8 mouse cellular contexts compared by ENCODE assay signal in the genomic region with DNA sequence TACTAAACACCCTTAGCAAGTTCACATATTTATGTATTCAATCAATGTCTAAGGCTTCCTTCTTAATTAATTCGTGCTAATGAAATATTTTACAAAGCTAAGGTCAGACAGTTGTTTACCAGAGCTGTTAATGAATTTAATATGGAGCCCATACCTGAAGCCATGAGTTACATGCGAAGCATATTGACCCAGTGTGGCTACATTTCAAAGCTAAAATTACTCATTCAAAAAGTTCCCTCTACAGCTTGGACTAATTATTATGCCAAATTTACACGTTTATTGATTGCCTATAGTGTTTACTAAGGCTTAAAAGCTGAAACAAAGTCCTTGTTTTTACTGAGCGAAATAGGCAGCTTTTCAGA. TPM values are rescaled to one million over a fixed set of nuclear protein-coding genes. Genes with fewer than 3 reads are reported as not detected.
DNase-seq lines count a peak whose midpoint lies in the region; ATAC-seq and TF ChIP-seq lines count a peak whose summit lies in the region.

No protein-coding gene starts in this region.

- H3K4me1 ChIP-seq in heart, adult 2 months (ENCODE audit: control insufficient read depth, insufficient read depth, low read length) = peaks cover 2% of the 10 kb centered on the region; the same call in 1 of the 2 replicates
- H3K4me1 ChIP-seq in forebrain, embryonic 16.5 days (replicated peaks; ENCODE audit: control insufficient read depth, insufficient read depth, low read length) = peaks cover 13% of the 10 kb centered on the region
- peaks cover 21% of the 10 kb centered on the region for H3K4me1 ChIP-seq in liver, embryonic 15.5 days (replicated peaks)

- peak overlapping the region; percentile 57 for H3K27ac ChIP-seq in heart, adult 2 months
- no peak overlapping the region; the same call in 1 of the 2 replicates for H3K27ac ChIP-seq in forebrain, embryonic 16.5 days (ENCODE audit: low read length)
- H3K27ac ChIP-seq in liver, embryonic 15.5 days (replicated peaks) = peak overlapping the region; percentile 82

- peak overlapping the region; percentile 54 for H3K4me2 ChIP-seq in forebrain, embryonic 16.5 days (ENCODE audit: low read length)
- peak overlapping the region; percentile 74 for H3K4me2 ChIP-seq in liver, embryonic 15.5 days

- no peak for DNase-seq in heart, adult 2 months
- no peak for DNase-seq in heart, adult 18-20 months
- no peak for DNase-seq in adrenal gland, adult (ENCODE audit: inconsistent age in 2 of 2, low spot score in 1 of 2)
- DNase-seq in spleen, postnatal 14 days (ENCODE audit: low spot score in 2 of 2) = no peak
- DNase-seq in left cerebral cortex, postnatal 4 days = no peak

- peaks cover 6% of the 10 kb centered on the region for H3K36me3 ChIP-seq in heart, adult 2 months (ENCODE audit: control insufficient read depth, insufficient read depth, low read length)
- H3K36me3 ChIP-seq in forebrain, embryonic 16.5 days (ENCODE audit: control insufficient read depth, insufficient read depth) = 0 out of 2 replicates have a peak, but pooled peaks cover 3% of the 10 kb centered on the region
- H3K36me3 ChIP-seq in liver, embryonic 15.5 days (replicated peaks) = peaks cover 24% of the 10 kb centered on the region

- TF ChIP-seq EP300 in heart, adult 2 months (IDR thresholded peaks at IDR 0.05; ENCODE audit: insufficient read depth, low read depth, low read length) = no peak

- 48% methylated on average over 4 of the region's 4 CpGs for WGBS in heart, adult 2 months
- 39% methylated on average over 4 of the region's 4 CpGs for WGBS in forebrain, embryonic 16.5 days
- WGBS in liver, embryonic 15.5 days (ENCODE audit: insufficient replicate concordance) = 34% methylated on average over 4 of the region's 4 CpGs

- TF ChIP-seq CTCF in heart, adult 2 months (IDR thresholded peaks at IDR 0.05) = no peak

- no peaks in the 10 kb centered on the region for H3K27me3 ChIP-seq in heart, adult 2 months (ENCODE audit: control insufficient read depth, insufficient read depth, low read length)
- no peaks in the 10 kb centered on the region for H3K27me3 ChIP-seq in forebrain, embryonic 16.5 days (replicated peaks; ENCODE audit: control insufficient read depth, insufficient read depth, low read length)
- no peaks in the 10 kb centered on the region for H3K27me3 ChIP-seq in liver, embryonic 15.5 days

- peak overlapping the region; percentile 28; the same call in 1 of the 2 replicates for H3K9ac ChIP-seq in heart, adult 2 months (ENCODE audit: low read depth, low read length)
- peak overlapping the region; percentile 42; the same call in 1 of the 2 replicates for H3K9ac ChIP-seq in forebrain, embryonic 16.5 days (replicated peaks; ENCODE audit: low read depth, low read length)
- peak overlapping the region; percentile 52 for H3K9ac ChIP-seq in liver, embryonic 15.5 days

- TF ChIP-seq POLR2A in heart, adult 2 months (IDR thresholded peaks at IDR 0.05; ENCODE audit: insufficient read depth, low read depth, low read length) = no peak

- peak overlapping the region; percentile 85 for H3K4me3 ChIP-seq in heart, adult 2 months
- H3K4me3 ChIP-seq in forebrain, embryonic 16.5 days (replicated peaks; ENCODE audit: low read length) = peak overlapping the region; percentile 64
- peak overlapping the region; percentile 100 for H3K4me3 ChIP-seq in liver, embryonic 15.5 days (replicated peaks)

- H3K79me2 ChIP-seq in heart, adult 2 months (replicated peaks; ENCODE audit: control insufficient read depth, insufficient read depth, low read length) = peaks cover 3% of the 10 kb centered on the region

- intact Hi-C loops in heart, adult 2 months (cut with DNase I) = no loop called here
- intact Hi-C loops in left cerebral cortex, postnatal 4 days (cut with DNase I) = loop anchor here (10.0 kb wide), 1 partner anchor 141 kb away; no protein-coding TSS in a partner anchor

- no peaks in the 10 kb centered on the region for H3K9me3 ChIP-seq in forebrain, embryonic 16.5 days (ENCODE audit: control insufficient read depth, low read length)
- no peaks in the 10 kb centered on the region for H3K9me3 ChIP-seq in liver, embryonic 15.5 days (replicated peaks)

- ATAC-seq in CD4-positive, CD25-positive, alpha-beta regulatory T cell, adult 4 months = peak; percentile 25
- ATAC-seq in forebrain, embryonic 16.5 days = peak; percentile 45; the same call in 1 of the 2 replicates
- no peak for ATAC-seq in liver, embryonic 15.5 days (ENCODE audit: insufficient read depth)

RNA-seq across cellular contexts. Expression of gene Hbs1l, which starts 0.4 kb away (rescaled TPM):
- 10 to 100 TPM; 72.9 to 79.7 TPM for total RNA-seq in heart, adult 2 months (2021)
- polyA plus RNA-seq in heart, adult 2 months (2012; rRNA removed) = 13.5 and 20.9 TPM in 2 replicates
- 10 to 100 TPM; 74.2 to 74.6 TPM for total RNA-seq in heart, adult 18-20 months (2021)
- 100 to 1,000 TPM; 134 to 140 TPM for polyA plus RNA-seq in CD4-positive, CD25-positive, alpha-beta regulatory T cell, adult 4 months (2017; shearing (Covaris generic))
- polyA plus RNA-seq in forebrain, embryonic 16.5 days (2015; fragmentation: Nextera tagmentation; extraction: Ambion mirVana) = 123 and 127 TPM in 2 replicates
- 56.8 and 56.9 TPM in 2 replicates for polyA plus RNA-seq in liver, embryonic 15.5 days (2015; fragmentation: Nextera tagmentation; extraction: Ambion mirVana)
- 100 to 1,000 TPM in 1 of 2 experiments, 10 to 100 TPM in 1; 97.7 to 102 TPM for total RNA-seq in left cerebral cortex, postnatal 4 days (2021)
